Mouse (Mus musculus): Measurements from ENCODE around the gene Vil1. TPM values are rescaled to one million over a fixed set of nuclear protein-coding genes. Genes with fewer than 3 reads are reported as not detected.

Gene Vil1
- 0.27 and 0.38 TPM in 2 replicates for polyA plus RNA-seq (2014; fragmentation: Nextera tagmentation; extraction: Ambion mirVana)

DNA sequence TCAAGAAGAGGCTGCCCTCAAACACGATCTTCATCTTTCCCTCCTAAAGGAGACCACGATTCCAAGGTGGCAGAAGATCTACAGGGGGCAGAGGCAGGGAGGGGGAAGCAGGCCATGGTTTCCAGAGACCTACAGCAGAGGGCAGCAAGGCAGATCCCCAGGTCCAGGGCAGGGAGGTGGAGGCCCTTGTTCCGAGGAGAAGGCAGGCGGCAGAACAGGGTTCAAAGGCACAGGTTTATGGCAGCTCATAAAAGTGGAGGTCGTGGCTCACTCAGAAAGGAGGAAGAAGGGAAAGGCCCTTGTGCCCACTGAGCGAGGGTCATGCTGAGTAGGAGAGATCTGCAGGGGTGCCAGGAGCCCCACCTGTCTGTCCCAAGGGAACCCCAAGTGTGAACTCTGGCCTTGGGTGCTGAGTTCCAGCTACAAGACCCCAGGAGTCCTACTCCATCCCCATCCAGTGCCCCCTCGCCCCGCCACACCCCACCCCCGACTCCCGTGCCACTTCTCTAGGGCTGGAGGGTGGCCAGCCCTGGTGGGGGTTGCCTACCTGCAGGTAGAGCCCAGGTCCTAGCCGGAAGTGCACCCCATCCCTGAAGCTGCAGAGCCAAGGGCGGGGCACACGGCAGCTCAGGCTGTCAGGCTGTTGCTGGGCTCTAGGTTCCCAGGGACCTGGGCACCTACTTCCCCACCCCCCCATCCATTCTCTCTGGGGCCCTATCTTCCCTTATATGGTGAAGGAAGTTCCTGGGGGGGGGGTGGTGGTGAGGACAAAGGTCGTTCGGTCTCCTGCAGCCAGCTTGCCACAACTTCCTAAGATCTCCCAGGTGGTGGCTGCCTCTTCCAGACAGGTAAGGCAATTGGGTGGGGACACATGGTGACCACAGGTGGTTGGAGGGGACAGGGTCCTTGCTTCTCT, at the start of gene Vil1:
Vil1 (plus strand) TSS at position 788 of the 916 bp plus-strand sequence.
- no peaks in the 10 kb centered on the region for H3K4me1 ChIP-seq (ENCODE audit: control insufficient read depth in 2 of 2, insufficient read depth in 2 of 2, low read length in 2 of 2)
- H3K4me3 ChIP-seq (ENCODE audit: control insufficient read depth in 1 of 2, insufficient read depth in 1 of 2, low read depth in 1 of 2, low read length in 2 of 2) = no peak within 1 kb of the TSS
- H3K27me3 ChIP-seq (ENCODE audit: control insufficient read depth, insufficient read depth, low read length) = no peaks in the 10 kb centered on the region
- no peak for ATAC-seq (ENCODE audit: insufficient number of reproducible peaks, insufficient read depth, low FRiP score, low read depth)
- no peak within 1 kb of the TSS for H3K9ac ChIP-seq (ENCODE audit: low read length)
- no peak within 1 kb of the TSS for H3K27ac ChIP-seq (replicated peaks in 1 of 2; ENCODE audit: control insufficient read depth in 1 of 2, insufficient read depth in 1 of 2, low read depth in 2 of 2, low read length in 2 of 2)
- 55% methylated on average over 15 of the region's 15 CpGs for WGBS
- no peaks in the 10 kb centered on the region for H3K36me3 ChIP-seq (ENCODE audit: control insufficient read depth, insufficient read depth, low read length)
- H3K4me2 ChIP-seq (ENCODE audit: low read length) = no peak within 1 kb of the TSS
- H3K9me3 ChIP-seq (ENCODE audit: control insufficient read depth, low read length) = no peaks in the 10 kb centered on the region

DNA sequence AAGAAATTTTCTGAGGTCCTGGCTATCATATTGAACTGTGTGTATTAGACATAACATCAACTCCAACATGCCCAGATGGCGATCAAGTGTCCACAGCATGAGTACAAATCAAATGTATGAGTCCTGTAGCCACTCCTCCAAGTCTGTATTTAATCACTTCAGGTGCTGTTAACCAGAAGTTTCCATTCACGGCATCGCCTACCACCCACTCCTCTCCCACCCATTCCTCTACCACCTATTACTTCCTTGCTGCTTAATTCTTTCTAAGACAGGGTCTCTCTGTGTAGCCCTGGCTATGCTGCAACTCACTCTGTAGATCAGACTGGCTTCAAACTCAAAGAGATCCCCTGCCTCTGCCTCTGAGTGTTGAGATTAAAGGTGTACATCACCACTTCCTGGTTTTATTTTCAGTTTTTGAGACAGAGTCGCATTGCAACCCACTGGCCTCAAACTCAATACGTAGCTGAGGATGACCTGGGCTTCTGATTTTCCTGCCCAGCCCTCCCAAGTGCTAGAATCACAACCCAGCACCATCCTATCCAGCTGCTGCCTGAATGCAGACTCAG, 49.1 kb upstream of the Vil1 start:
- no peaks in the 10 kb centered on the region for H3K27me3 ChIP-seq (ENCODE audit: control insufficient read depth, insufficient read depth, low read length)
- H3K4me2 ChIP-seq (ENCODE audit: low read length) = no peak overlapping the region
- no peaks in the 10 kb centered on the region for H3K9me3 ChIP-seq (ENCODE audit: control insufficient read depth, low read length)
- no peak overlapping the region for H3K27ac ChIP-seq (replicated peaks in 1 of 2; ENCODE audit: control insufficient read depth in 1 of 2, insufficient read depth in 1 of 2, low read depth in 2 of 2, low read length in 2 of 2)
- peaks cover 0 to 2% of the 10 kb centered on the region in 2 experiments; a peak in 1 of 4 replicates for H3K4me1 ChIP-seq (ENCODE audit: control insufficient read depth in 2 of 2, insufficient read depth in 2 of 2, low read length in 2 of 2)
- 81% methylated on average over 5 of the region's 5 CpGs for WGBS
- H3K4me3 ChIP-seq (ENCODE audit: control insufficient read depth in 1 of 2, insufficient read depth in 1 of 2, low read depth in 1 of 2, low read length in 2 of 2) = no peak overlapping the region
- H3K9ac ChIP-seq (ENCODE audit: low read length) = no peak overlapping the region
- ATAC-seq (ENCODE audit: insufficient number of reproducible peaks, insufficient read depth, low FRiP score, low read depth) = no peak
- H3K36me3 ChIP-seq (ENCODE audit: control insufficient read depth, insufficient read depth, low read length) = no peaks in the 10 kb centered on the region

DNA sequence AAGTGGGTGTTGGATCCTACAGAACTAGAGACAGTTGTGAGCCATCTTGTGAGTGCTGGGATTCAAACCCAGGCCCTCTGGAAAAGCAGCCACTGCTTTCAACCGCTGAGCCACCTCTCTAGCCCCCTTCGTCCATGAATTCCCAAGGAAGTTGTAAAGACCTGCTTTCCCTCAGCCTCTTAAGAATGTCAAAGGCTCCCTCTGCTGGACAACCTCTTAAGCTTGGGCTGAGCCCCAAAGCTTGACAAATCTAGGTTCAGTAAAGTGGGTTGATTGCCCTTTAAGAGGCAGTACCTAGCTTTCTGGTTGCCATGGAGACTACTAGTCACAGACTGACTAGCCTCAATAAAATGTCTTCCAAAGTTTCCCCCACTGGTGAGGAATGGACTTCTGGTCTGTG, 47.4 kb upstream of the Vil1 start, which contains the start of gene Catip:
Catip (plus strand) TSS at position 297 of the 400 bp plus-strand sequence.
- Histone ChIP-seq H3K36me3 (ENCODE audit: control insufficient read depth, insufficient read depth, low read length) (no peaks in the 10 kb centered on the region), H3K4me1 (ENCODE audit: control insufficient read depth in 2 of 2, insufficient read depth in 2 of 2, low read length in 2 of 2) (peaks cover 0 to 2% of the 10 kb centered on the region in 2 experiments; a peak in 1 of 4 replicates), H3K4me3 (ENCODE audit: control insufficient read depth in 1 of 2, insufficient read depth in 1 of 2, low read depth in 1 of 2, low read length in 2 of 2) (no peak within 1 kb of the TSS), H3K9me3 (ENCODE audit: control insufficient read depth, low read length) (no peaks in the 10 kb centered on the region), H3K4me2 (ENCODE audit: low read length) (no peak within 1 kb of the TSS), H3K27ac (replicated peaks in 1 of 2; ENCODE audit: control insufficient read depth in 1 of 2, insufficient read depth in 1 of 2, low read depth in 2 of 2, low read length in 2 of 2) (no peak within 1 kb of the TSS), H3K9ac (ENCODE audit: low read length) (no peak within 1 kb of the TSS), H3K27me3 (ENCODE audit: control insufficient read depth, insufficient read depth, low read length) (no peaks in the 10 kb centered on the region)
- ATAC-seq (ENCODE audit: insufficient number of reproducible peaks, insufficient read depth, low FRiP score, low read depth) = no peak
- WGBS = 3% methylated on average over 2 of the region's 2 CpGs

DNA sequence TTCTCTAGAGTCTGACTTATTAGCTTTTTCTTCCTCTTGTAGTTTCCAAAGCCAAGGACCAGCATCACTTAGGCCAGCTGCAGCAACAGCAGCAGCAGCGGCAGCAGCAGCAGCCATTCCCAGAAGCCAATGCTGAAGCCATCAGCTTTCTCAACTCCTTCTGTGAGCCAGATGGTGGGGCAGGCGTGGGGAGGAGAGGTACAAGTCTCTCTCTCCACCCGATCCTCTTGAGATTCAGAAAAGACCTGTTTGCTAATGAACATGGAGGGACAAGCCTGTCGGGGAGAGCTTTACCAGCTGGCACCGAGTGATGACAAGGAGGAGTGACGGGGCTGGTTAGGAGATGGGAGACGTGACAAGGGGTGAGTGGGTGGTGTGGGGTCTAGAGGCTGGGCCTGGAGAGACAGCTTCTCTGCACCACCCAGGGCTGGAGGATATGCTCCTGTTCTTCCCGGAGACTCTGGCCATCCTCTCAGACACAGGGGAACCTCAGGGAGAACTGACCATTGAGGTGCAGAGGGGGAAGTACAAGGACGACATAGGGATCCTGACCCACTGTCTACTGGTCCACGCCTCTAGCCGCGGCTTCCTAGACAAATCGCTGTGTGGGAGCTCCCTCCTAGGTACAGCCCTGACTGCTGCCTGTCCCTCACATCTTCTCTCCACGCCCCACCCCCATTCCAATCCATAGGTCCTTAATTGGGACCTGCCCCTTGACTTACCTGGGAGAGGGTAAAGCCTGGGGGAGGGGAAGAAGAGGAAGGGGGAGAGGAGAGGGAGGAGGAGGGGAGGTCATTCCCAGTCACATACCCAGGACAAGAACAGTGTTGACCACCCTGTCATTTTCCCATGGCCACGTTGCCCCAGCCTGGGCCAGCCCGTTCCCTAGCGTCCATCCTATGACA, 46.6 kb upstream of the Vil1 start:
- no peak for ATAC-seq (ENCODE audit: insufficient number of reproducible peaks, insufficient read depth, low FRiP score, low read depth)
- no peak overlapping the region for H3K4me2 ChIP-seq (ENCODE audit: low read length)
- whole genome bisulfite sequencing = 47% methylated on average over 17 of the region's 17 CpGs
- no peak overlapping the region for H3K4me3 ChIP-seq (ENCODE audit: control insufficient read depth in 1 of 2, insufficient read depth in 1 of 2, low read depth in 1 of 2, low read length in 2 of 2)
- no peak overlapping the region for H3K27ac ChIP-seq (replicated peaks in 1 of 2; ENCODE audit: control insufficient read depth in 1 of 2, insufficient read depth in 1 of 2, low read depth in 2 of 2, low read length in 2 of 2)
- no peaks in the 10 kb centered on the region for H3K9me3 ChIP-seq (ENCODE audit: control insufficient read depth, low read length)
- no peaks in the 10 kb centered on the region for H3K27me3 ChIP-seq (ENCODE audit: control insufficient read depth, insufficient read depth, low read length)
- peaks cover 1 to 2% of the 10 kb centered on the region in 2 experiments; a peak in 1 of 4 replicates for H3K4me1 ChIP-seq (ENCODE audit: control insufficient read depth in 2 of 2, insufficient read depth in 2 of 2, low read length in 2 of 2)
- no peaks in the 10 kb centered on the region for H3K36me3 ChIP-seq (ENCODE audit: control insufficient read depth, insufficient read depth, low read length)
- 0 out of 2 replicates have a peak overlapping the region, but pooled peaks have one; percentile 11 for H3K9ac ChIP-seq (ENCODE audit: low read length)

DNA sequence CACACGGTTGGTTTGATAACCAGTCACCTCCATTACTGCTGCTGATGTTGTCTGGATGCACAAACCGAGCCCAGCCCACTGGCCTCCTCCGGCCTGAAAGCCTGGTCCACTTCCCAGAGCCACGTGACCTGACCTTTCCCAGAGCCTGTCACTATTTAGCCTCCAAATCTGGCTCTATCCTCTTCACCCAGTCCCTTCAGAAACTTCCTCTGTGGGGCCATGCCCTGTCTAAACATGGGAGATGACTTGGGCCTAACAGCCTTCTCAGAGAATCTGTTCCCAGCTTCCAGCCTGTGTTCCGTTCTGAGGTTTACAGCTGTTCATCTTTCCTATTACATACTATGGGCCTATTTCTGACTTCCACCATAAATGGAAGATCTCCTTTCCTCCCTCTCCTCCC, 45.7 kb upstream of the Vil1 start:
- ATAC-seq (ENCODE audit: insufficient number of reproducible peaks, insufficient read depth, low FRiP score, low read depth) = no peak
- Histone ChIP-seq H3K9ac (ENCODE audit: low read length) (no peak overlapping the region), H3K27ac (replicated peaks in 1 of 2; ENCODE audit: control insufficient read depth in 1 of 2, insufficient read depth in 1 of 2, low read depth in 2 of 2, low read length in 2 of 2) (no peak overlapping the region), H3K36me3 (ENCODE audit: control insufficient read depth, insufficient read depth, low read length) (no peaks in the 10 kb centered on the region), H3K27me3 (ENCODE audit: control insufficient read depth, insufficient read depth, low read length) (no peaks in the 10 kb centered on the region), H3K9me3 (ENCODE audit: control insufficient read depth, low read length) (no peaks in the 10 kb centered on the region), H3K4me1 (ENCODE audit: control insufficient read depth in 2 of 2, insufficient read depth in 2 of 2, low read length in 2 of 2) (peaks cover 5 to 9% of the 10 kb centered on the region in 2 experiments; a peak in 1 of 4 replicates), H3K4me3 (ENCODE audit: control insufficient read depth in 1 of 2, insufficient read depth in 1 of 2, low read depth in 1 of 2, low read length in 2 of 2) (no peak overlapping the region), H3K4me2 (ENCODE audit: low read length) (no peak overlapping the region)
- 55% methylated on average over 5 of the region's 5 CpGs for WGBS

DNA sequence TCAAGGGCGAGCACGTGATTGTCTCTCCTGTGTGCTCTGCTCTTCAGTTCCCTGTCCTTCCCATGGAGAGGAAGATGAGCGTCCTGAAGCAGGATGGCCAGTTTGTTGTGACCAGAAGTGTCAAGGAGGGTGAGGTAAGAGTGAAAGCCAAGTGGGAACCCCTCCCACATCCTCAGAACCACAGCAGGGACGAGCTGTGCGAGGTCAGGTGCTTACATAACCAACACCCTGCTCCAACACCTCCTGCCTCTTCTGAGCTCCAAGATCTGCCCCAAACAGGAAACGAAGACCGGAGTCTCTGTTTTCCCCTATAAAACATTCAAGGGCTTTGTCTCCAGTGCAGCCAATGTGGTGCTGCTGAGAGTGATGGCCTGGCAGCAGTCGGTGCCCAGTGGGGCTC, 44.9 kb upstream of the Vil1 start:
- Histone ChIP-seq H3K27me3 (ENCODE audit: control insufficient read depth, insufficient read depth, low read length) (no peaks in the 10 kb centered on the region), H3K4me3 (ENCODE audit: control insufficient read depth in 1 of 2, insufficient read depth in 1 of 2, low read depth in 1 of 2, low read length in 2 of 2) (no peak overlapping the region), H3K4me2 (ENCODE audit: low read length) (no peak overlapping the region), H3K9ac (ENCODE audit: low read length) (no peak overlapping the region), H3K36me3 (ENCODE audit: control insufficient read depth, insufficient read depth, low read length) (no peaks in the 10 kb centered on the region), H3K4me1 (ENCODE audit: control insufficient read depth in 2 of 2, insufficient read depth in 2 of 2, low read length in 2 of 2) (peaks cover 5 to 9% of the 10 kb centered on the region in 2 experiments; a peak in 1 of 4 replicates), H3K27ac (replicated peaks in 1 of 2; ENCODE audit: control insufficient read depth in 1 of 2, insufficient read depth in 1 of 2, low read depth in 2 of 2, low read length in 2 of 2) (no peak overlapping the region), H3K9me3 (ENCODE audit: control insufficient read depth, low read length) (no peaks in the 10 kb centered on the region)
- no peak for ATAC-seq (ENCODE audit: insufficient number of reproducible peaks, insufficient read depth, low FRiP score, low read depth)
- WGBS = 60% methylated on average over 8 of the region's 8 CpGs
